Mouse (Mus musculus) activated CD4-positive, CD25-positive, alpha-beta regulatory T cell (primary cell): ENCODE data around the gene Ttc38. TPM values are rescaled to one million over a fixed set of nuclear protein-coding genes. Genes with fewer than 3 reads are reported as not detected.

Source experiments
- polyA plus RNA-seq, 2 experiments: library from polyadenylated mRNA; unstranded; fragments of 100-300 nt; shearing (Covaris generic); gene quantifications; one replicate each; pipeline ENCODE4 v1.2.1; 2017

Ttc38 gene
- polyA plus RNA-seq = 10 to 100 TPM; 14.2 to 20.8 TPM

GRCm38 (mm10) chr15:85831954-85832590, at the start of gene Ttc38:
Ttc38 (plus strand) TSS chr15:85832306.

DNA sequence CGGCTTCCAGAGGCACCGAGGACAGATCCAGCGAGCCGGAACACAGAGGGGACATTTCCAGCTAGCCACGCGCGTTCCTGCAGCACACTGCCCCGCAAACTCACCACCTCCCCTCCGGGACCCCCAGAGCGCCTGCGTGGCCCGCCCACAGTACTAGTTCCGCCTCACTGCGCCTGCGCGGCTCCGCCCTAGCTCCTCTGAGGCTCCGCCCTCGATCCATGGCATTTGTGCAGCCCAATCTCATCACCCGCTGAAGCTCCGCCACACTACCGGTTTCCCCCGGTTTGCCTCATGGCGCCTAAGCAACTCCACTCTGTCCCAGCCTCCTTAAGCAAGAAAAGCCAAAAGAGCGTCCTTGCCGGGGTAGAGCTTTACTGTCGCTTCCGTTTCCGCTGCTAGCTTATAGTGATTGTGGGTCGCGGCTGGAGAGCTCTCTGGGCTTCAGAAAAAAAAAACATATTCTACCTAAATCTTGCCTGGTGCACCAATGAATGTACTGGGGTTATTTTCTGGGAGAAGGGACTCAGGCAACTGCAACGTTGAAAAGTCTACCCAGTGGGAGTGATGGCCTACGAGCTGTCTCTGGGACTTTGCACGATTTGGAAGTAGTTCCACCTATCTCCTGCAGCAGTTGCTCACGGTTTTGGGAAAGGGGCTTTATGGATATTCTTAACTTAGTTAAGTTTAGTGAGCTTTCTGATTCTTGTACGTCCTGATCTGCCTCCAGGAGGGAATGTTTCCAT, 20.4 kb upstream of the Ttc38 start, which contains the start of gene Cdpf1:
Gene Cdpf1 (minus strand): TSS at position 163 of the 743 bp plus-strand sequence.

GRCm38 (mm10) chr15:85821203-85822010, 10.7 kb upstream of the Ttc38 start, which contains the start of gene Pkdrej:
Pkdrej (minus strand) TSS chr15:85821734.

GRCm38 (mm10) chr15:85859490-85860031, 27.5 kb downstream of the Ttc38 start, which contains the start of gene Gtse1:
Gtse1 (plus strand) TSS chr15:85859745.

GRCm38 (mm10) chr15:85878848-85879497, 46.9 kb downstream of the Ttc38 start, which contains the start of gene Trmu:
Trmu (plus strand) TSS chr15:85879312.

Other genes with a start within 250 kb of the Ttc38 start
- under 1 TPM in 1 of 2 experiments, not detected in 1; 0.05 TPM for gene Wnt7b, start 249.8 kb upstream of the Ttc38 start, polyA plus RNA-seq
- gene Ppara, start 97.3 kb upstream of the Ttc38 start, polyA plus RNA-seq = under 1 TPM in 1 of 2 experiments, not detected in 1; 0.25 TPM
- 10 to 100 TPM; 27.6 to 45.1 TPM for gene Cdpf1, start 20.6 kb upstream of the Ttc38 start, polyA plus RNA-seq
- not detected for gene Pkdrej, start 10.6 kb upstream of the Ttc38 start, polyA plus RNA-seq
- 1 to 10 TPM; 4.6 to 5.3 TPM for gene Gtse1, start 27.4 kb downstream of the Ttc38 start, polyA plus RNA-seq
- gene Trmu, start 47.0 kb downstream of the Ttc38 start, polyA plus RNA-seq = 10 to 100 TPM; 30.2 to 46.0 TPM
- gene Celsr1, start 201.5 kb downstream of the Ttc38 start, polyA plus RNA-seq = 1 to 10 TPM; 6.5 to 6.7 TPM
- 100 to 1,000 TPM in 1 of 2 experiments, 10 to 100 TPM in 1; 68.7 to 113 TPM for gene Gramd4, start 225.4 kb downstream of the Ttc38 start, polyA plus RNA-seq